Mouse (Mus musculus) lung, postnatal 0 days (tissue): ENCODE results near the gene Ikbip.

Source experiments
- CTCF ChIP-seq: IDR thresholded peaks from 2 replicates; pipeline ENCODE4 v1.5.1; 2016; ENCODE audit warnings: antibody characterized with exemption, mild to moderate bottlenecking
- EP300 ChIP-seq: IDR thresholded peaks from 2 replicates; pipeline ENCODE4 v1.6.1; 2016; ENCODE audit warnings: antibody characterized with exemption, mild to moderate bottlenecking, control low read depth

GRCm38 (mm10) chr10:91143313-91144230 is 60.8 kb downstream of the Ikbip start:
- peak; percentile 38 for TF ChIP-seq CTCF
- TF ChIP-seq EP300, result no peak
